In the genomic region with DNA sequence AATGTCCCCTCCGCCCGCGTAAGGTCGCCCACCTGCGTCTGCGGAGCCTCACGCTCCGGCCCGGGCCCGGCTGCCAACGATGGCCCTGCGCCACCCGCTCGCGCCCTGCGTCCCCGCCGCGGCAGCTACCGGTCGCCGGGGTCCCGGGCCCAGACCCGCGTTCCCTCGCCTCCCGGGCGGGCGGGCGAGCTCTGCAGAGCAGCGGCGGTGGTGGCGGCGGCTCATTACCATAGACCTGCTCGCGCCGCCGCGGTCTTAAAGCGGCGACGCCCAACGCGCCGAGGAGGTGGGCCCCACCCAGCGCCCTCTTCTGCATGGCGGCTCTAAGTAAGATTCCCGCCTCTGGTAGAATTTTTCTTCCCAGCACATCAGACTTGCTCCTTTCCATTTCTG, we compare ENCODE assay signal across 8 mouse cellular contexts. TPM values are rescaled to one million over a fixed set of nuclear protein-coding genes. Genes with fewer than 3 reads are reported as not detected.
DNase-seq lines count a peak whose midpoint lies in the region; ATAC-seq lines count a peak whose summit lies in the region.

No protein-coding gene starts in this region.

- under 1% methylated on average over 38 of the region's 48 CpGs for WGBS in forebrain, embryonic 13.5 days
- 1% methylated on average over 48 of the region's 48 CpGs for WGBS in heart, embryonic 16.5 days
- WGBS in liver, embryonic 13.5 days (ENCODE audit: insufficient replicate concordance): under 1% methylated on average over 48 of the region's 48 CpGs
- under 1% methylated on average over 45 of the region's 48 CpGs for WGBS in neural tube, embryonic 11.5 days
- WGBS in stomach, embryonic 16.5 days: under 1% methylated on average over 38 of the region's 48 CpGs

- peak overlapping the region; percentile 92 for H3K27ac ChIP-seq in forebrain, embryonic 13.5 days
- H3K27ac ChIP-seq in heart, embryonic 16.5 days (ENCODE audit: low read length): no peak overlapping the region
- no peak overlapping the region for H3K27ac ChIP-seq in liver, embryonic 13.5 days
- H3K27ac ChIP-seq in neural tube, embryonic 11.5 days (ENCODE audit: low read depth, low read length): peak overlapping the region; percentile 81
- H3K27ac ChIP-seq in stomach, embryonic 16.5 days (ENCODE audit: low read length): peak overlapping the region; percentile 63

- peak overlapping the region; percentile 95 for H3K4me3 ChIP-seq in forebrain, embryonic 13.5 days
- H3K4me3 ChIP-seq in heart, embryonic 16.5 days (ENCODE audit: low read length): peak overlapping the region; percentile 78
- H3K4me3 ChIP-seq in liver, embryonic 13.5 days (replicated peaks): peak overlapping the region; percentile 65
- H3K4me3 ChIP-seq in neural tube, embryonic 11.5 days (ENCODE audit: low read depth, low read length): peak overlapping the region; percentile 87
- H3K4me3 ChIP-seq in stomach, embryonic 16.5 days (replicated peaks; ENCODE audit: low read length): peak overlapping the region; percentile 79

- peak; percentile 47 to 60 for DNase-seq in CD8-positive naive resting alpha-beta T cell, adult 2 months (ENCODE audit: low read depth in 2 of 2, low spot score in 2 of 2)
- DNase-seq in c-Kit-positive CD71-positive TER-119-positive erythroid progenitor cells, embryonic 14.5 days (ENCODE audit: low spot score): peak; percentile 60
- peak; percentile 89 for DNase-seq in kidney, postnatal 14 days
- DNase-seq in liver, embryonic 13.5 days: peak; percentile 36
- peak; percentile 92 for DNase-seq in neural tube, embryonic 11.5 days (ENCODE audit: low spot score)

- H3K36me3 ChIP-seq in forebrain, embryonic 13.5 days (ENCODE audit: poor library complexity, severe bottlenecking): peaks cover 33% of the 10 kb centered on the region
- H3K36me3 ChIP-seq in heart, embryonic 16.5 days (ENCODE audit: control insufficient read depth, insufficient read depth): no peaks in the 10 kb centered on the region; the same call in 1 of the 2 replicates
- no peaks in the 10 kb centered on the region for H3K36me3 ChIP-seq in liver, embryonic 13.5 days
- H3K36me3 ChIP-seq in neural tube, embryonic 11.5 days (ENCODE audit: control insufficient read depth, insufficient read depth, low read length): peaks cover 21% of the 10 kb centered on the region
- peaks cover 23% of the 10 kb centered on the region for H3K36me3 ChIP-seq in stomach, embryonic 16.5 days (ENCODE audit: control insufficient read depth, insufficient read depth, low read length)

- H3K27me3 ChIP-seq in forebrain, embryonic 13.5 days: peaks cover 10% of the 10 kb centered on the region; the same call in 1 of the 2 replicates
- peaks cover 8% of the 10 kb centered on the region for H3K27me3 ChIP-seq in heart, embryonic 16.5 days (ENCODE audit: control insufficient read depth, insufficient read depth, low read length)
- peaks cover 49% of the 10 kb centered on the region for H3K27me3 ChIP-seq in liver, embryonic 13.5 days
- H3K27me3 ChIP-seq in neural tube, embryonic 11.5 days (ENCODE audit: control insufficient read depth, insufficient read depth, low read length): no peaks in the 10 kb centered on the region
- peaks cover 8% of the 10 kb centered on the region; the same call in 1 of the 2 replicates for H3K27me3 ChIP-seq in stomach, embryonic 16.5 days (ENCODE audit: control insufficient read depth, insufficient read depth, low read length)

- peak overlapping the region; percentile 94 for H3K4me2 ChIP-seq in forebrain, embryonic 13.5 days
- H3K4me2 ChIP-seq in heart, embryonic 16.5 days (ENCODE audit: low read depth, low read length): peak overlapping the region; percentile 100
- H3K4me2 ChIP-seq in liver, embryonic 13.5 days: peak overlapping the region; percentile 97
- H3K4me2 ChIP-seq in neural tube, embryonic 11.5 days (ENCODE audit: low read depth): peak overlapping the region; percentile 87
- H3K4me2 ChIP-seq in stomach, embryonic 16.5 days (ENCODE audit: low read depth, low read length): peak overlapping the region; percentile 98

- ATAC-seq in forebrain, embryonic 13.5 days: peak; percentile 90
- peak; percentile 83 for ATAC-seq in heart, embryonic 16.5 days (replicated peaks; ENCODE audit: extremely low read depth, insufficient read depth, low FRiP score)
- ATAC-seq in liver, embryonic 13.5 days (ENCODE audit: low read depth): peak; percentile 75
- peak; percentile 78 for ATAC-seq in neural tube, embryonic 11.5 days (ENCODE audit: insufficient read depth, low FRiP score, low TSS enrichment)
- ATAC-seq in stomach, embryonic 16.5 days (ENCODE audit: insufficient read depth, low FRiP score): peak; percentile 79

- H3K9ac ChIP-seq in forebrain, embryonic 13.5 days: peak overlapping the region; percentile 98
- H3K9ac ChIP-seq in heart, embryonic 16.5 days (ENCODE audit: low read length): peak overlapping the region; percentile 77
- peak overlapping the region; percentile 71 for H3K9ac ChIP-seq in liver, embryonic 13.5 days
- peak overlapping the region; percentile 97 for H3K9ac ChIP-seq in neural tube, embryonic 11.5 days (ENCODE audit: low read length)
- peak overlapping the region; percentile 89 for H3K9ac ChIP-seq in stomach, embryonic 16.5 days (ENCODE audit: low read length)

- peaks cover 42% of the 10 kb centered on the region for H3K4me1 ChIP-seq in forebrain, embryonic 13.5 days
- peaks cover 4% of the 10 kb centered on the region; the same call in 1 of the 2 replicates for H3K4me1 ChIP-seq in heart, embryonic 16.5 days (ENCODE audit: control insufficient read depth, insufficient read depth, low read length)
- peaks cover 16% of the 10 kb centered on the region for H3K4me1 ChIP-seq in liver, embryonic 13.5 days (replicated peaks)
- H3K4me1 ChIP-seq in neural tube, embryonic 11.5 days (ENCODE audit: control insufficient read depth, insufficient read depth, low read length): peaks cover 14% of the 10 kb centered on the region
- H3K4me1 ChIP-seq in stomach, embryonic 16.5 days (ENCODE audit: control insufficient read depth, insufficient read depth, low read length): peaks cover 22% of the 10 kb centered on the region

- H3K9me3 ChIP-seq in forebrain, embryonic 13.5 days (replicated peaks): peaks cover 18% of the 10 kb centered on the region
- H3K9me3 ChIP-seq in heart, embryonic 16.5 days (replicated peaks; ENCODE audit: control insufficient read depth, low read length): peaks cover 6% of the 10 kb centered on the region; the same call in 1 of the 2 replicates
- H3K9me3 ChIP-seq in liver, embryonic 13.5 days (replicated peaks): peaks cover 17% of the 10 kb centered on the region
- H3K9me3 ChIP-seq in neural tube, embryonic 11.5 days (ENCODE audit: control insufficient read depth, low read length): peaks cover 8% of the 10 kb centered on the region
- H3K9me3 ChIP-seq in stomach, embryonic 16.5 days (replicated peaks; ENCODE audit: control insufficient read depth, low read length): peaks cover 15% of the 10 kb centered on the region

RNA-seq across cellular contexts. Expression of gene Celsr2, which starts 0.5 kb away (rescaled TPM):
- 45.3 and 56.9 TPM in 2 replicates for polyA plus RNA-seq in forebrain, embryonic 13.5 days (2015; fragmentation: Nextera tagmentation; extraction: Ambion mirVana)
- polyA plus RNA-seq in heart, embryonic 16.5 days (2015; fragmentation: Nextera tagmentation; extraction: Ambion mirVana): 2.7 and 3.9 TPM in 2 replicates
- 0.22 and 0.56 TPM in 2 replicates for polyA plus RNA-seq in liver, embryonic 13.5 days (2015; fragmentation: Nextera tagmentation; extraction: Ambion mirVana)
- 65.2 and 65.5 TPM in 2 replicates for polyA plus RNA-seq in neural tube, embryonic 11.5 days (2014; fragmentation: Nextera tagmentation; extraction: Ambion mirVana)
- 14.4 and 17.4 TPM in 2 replicates for polyA plus RNA-seq in stomach, embryonic 16.5 days (2015; fragmentation: Nextera tagmentation; extraction: Ambion mirVana)

RNA-seq across cellular contexts. Expression of gene Sars, which starts 29.2 kb away (rescaled TPM):
- 196 and 205 TPM in 2 replicates for polyA plus RNA-seq in forebrain, embryonic 13.5 days (2015; fragmentation: Nextera tagmentation; extraction: Ambion mirVana)
- 82.7 and 87.2 TPM in 2 replicates for polyA plus RNA-seq in heart, embryonic 16.5 days (2015; fragmentation: Nextera tagmentation; extraction: Ambion mirVana)
- 108 and 129 TPM in 2 replicates for polyA plus RNA-seq in liver, embryonic 13.5 days (2015; fragmentation: Nextera tagmentation; extraction: Ambion mirVana)
- 214 and 216 TPM in 2 replicates for polyA plus RNA-seq in neural tube, embryonic 11.5 days (2014; fragmentation: Nextera tagmentation; extraction: Ambion mirVana)
- polyA plus RNA-seq in stomach, embryonic 16.5 days (2015; fragmentation: Nextera tagmentation; extraction: Ambion mirVana): 144 and 146 TPM in 2 replicates

RNA-seq across cellular contexts. Expression of gene Psrc1, which starts 32.2 kb away (rescaled TPM):
- polyA plus RNA-seq in forebrain, embryonic 13.5 days (2015; fragmentation: Nextera tagmentation; extraction: Ambion mirVana): 68.6 and 68.9 TPM in 2 replicates
- polyA plus RNA-seq in heart, embryonic 16.5 days (2015; fragmentation: Nextera tagmentation; extraction: Ambion mirVana): 21.9 and 23.0 TPM in 2 replicates
- polyA plus RNA-seq in liver, embryonic 13.5 days (2015; fragmentation: Nextera tagmentation; extraction: Ambion mirVana): 14.9 and 15.8 TPM in 2 replicates
- polyA plus RNA-seq in neural tube, embryonic 11.5 days (2014; fragmentation: Nextera tagmentation; extraction: Ambion mirVana): 52.0 and 54.0 TPM in 2 replicates
- polyA plus RNA-seq in stomach, embryonic 16.5 days (2015; fragmentation: Nextera tagmentation; extraction: Ambion mirVana): 35.6 and 36.7 TPM in 2 replicates

RNA-seq across cellular contexts. Expression of gene Mybphl, which starts 51.1 kb away (rescaled TPM):
- polyA plus RNA-seq in forebrain, embryonic 13.5 days (2015; fragmentation: Nextera tagmentation; extraction: Ambion mirVana): not detected in 2 replicates
- polyA plus RNA-seq in heart, embryonic 16.5 days (2015; fragmentation: Nextera tagmentation; extraction: Ambion mirVana): 47.6 and 84.1 TPM in 2 replicates
- 0.07 and 0.08 TPM in 2 replicates for polyA plus RNA-seq in liver, embryonic 13.5 days (2015; fragmentation: Nextera tagmentation; extraction: Ambion mirVana)
- 0.19 and 0.31 TPM in 2 replicates for polyA plus RNA-seq in neural tube, embryonic 11.5 days (2014; fragmentation: Nextera tagmentation; extraction: Ambion mirVana)
- not detected in 2 replicates for polyA plus RNA-seq in stomach, embryonic 16.5 days (2015; fragmentation: Nextera tagmentation; extraction: Ambion mirVana)

Comparison
In these comparisons a context has a peak if more than half of its experiments do, and no peak if none do; other contexts are left out.
1. DNase-seq: peak in every context shown above with its lines; median percentile 92 in neural tube, embryonic 11.5 days; 89 in kidney, postnatal 14 days; 60 in c-Kit-positive CD71-positive TER-119-positive erythroid progenitor cells, embryonic 14.5 days; 54 in CD8-positive naive resting alpha-beta T cell, adult 2 months; 36 in liver, embryonic 13.5 days.
2. H3K27ac ChIP-seq: peak in forebrain, embryonic 13.5 days (single experiment), neural tube, embryonic 11.5 days (single experiment) and stomach, embryonic 16.5 days (single experiment); none in heart, embryonic 16.5 days (single experiment) and liver, embryonic 13.5 days (single experiment).
3. Peak in every context shown above with its lines, with median percentiles within 50 percentile points of each other: ATAC-seq, H3K4me2 ChIP-seq, H3K4me3 ChIP-seq and H3K9ac ChIP-seq.